Mouse (Mus musculus) heart, embryonic 12.5 days (tissue): ENCODE results near the gene Cck. TPM values are rescaled to one million over a fixed set of nuclear protein-coding genes. Genes with fewer than 3 reads are reported as not detected.

Source experiments
- ATAC-seq: fragments of 200-750 bp; cut with Nextera tagmentation; 2 replicates; pipeline ENCODE4 v1.8.0; 2017; ENCODE audit warnings: moderate TSS enrichment, moderate library complexity; ENCODE audit not compliant: insufficient number of reproducible peaks, low FRiP score
- H3K27ac ChIP-seq: fragments of 300-500 bp; sonication (generic); 2 replicates; pipeline ENCODE4 v1.5.1; 2016; ENCODE audit warnings: mild to moderate bottlenecking, moderate library complexity; ENCODE audit not compliant: poor library complexity, severe bottlenecking
- H3K27me3 ChIP-seq: fragments of 300-500 bp; sonication (generic); replicated peaks from 2 replicates; pipeline ENCODE4 v1.6.1; 2016; ENCODE audit warnings: mild to moderate bottlenecking, moderate library complexity
- H3K36me3 ChIP-seq: fragments of 300-500 bp; sonication (generic); 2 replicates; pipeline ENCODE4 v1.6.1; 2016; ENCODE audit warnings: mild to moderate bottlenecking, moderate library complexity
- H3K4me1 ChIP-seq: fragments of 300-500 bp; sonication (generic); replicated peaks from 2 replicates; pipeline ENCODE4 v1.6.1; 2016; ENCODE audit warnings: mild to moderate bottlenecking
- H3K4me2 ChIP-seq: fragments of 300-500 bp; sonication (generic); 2 replicates; pipeline ENCODE4 v1.6.1; 2016; ENCODE audit warnings: mild to moderate bottlenecking, moderate library complexity
- H3K4me3 ChIP-seq: fragments of 300-500 bp; sonication (generic); 2 replicates; pipeline ENCODE4 v1.5.1; 2016; ENCODE audit warnings: mild to moderate bottlenecking
- H3K9ac ChIP-seq: fragments of 300-500 bp; sonication (generic); 2 replicates; pipeline ENCODE4 v1.6.1; 2016; ENCODE audit warnings: mild to moderate bottlenecking, moderate library complexity
- H3K9me3 ChIP-seq: fragments of 300-500 bp; sonication (generic); replicated peaks from 2 replicates; pipeline ENCODE4 v1.6.1; 2016; ENCODE audit warnings: mild to moderate bottlenecking, moderate library complexity
- WGBS: fragments of 180-500 bp; shearing (Covaris S2); methylation state at CpG from one replicate; pipeline ENCODE4 v1.1.7; 2016; 5-methylcytosine and 5-hydroxymethylcytosine counted together
- polyA plus RNA-seq: library from polyadenylated mRNA; unstranded; fragments of >200 nt; fragmentation: Nextera tagmentation; extraction: Ambion mirVana; gene quantifications from 2 replicates; pipeline ENCODE4 v1.2.1, GENCODE M21; 2016

The Cck gene
- polyA plus RNA-seq, 1 experiment from 2014 or later = 1.1 TPM

DNA sequence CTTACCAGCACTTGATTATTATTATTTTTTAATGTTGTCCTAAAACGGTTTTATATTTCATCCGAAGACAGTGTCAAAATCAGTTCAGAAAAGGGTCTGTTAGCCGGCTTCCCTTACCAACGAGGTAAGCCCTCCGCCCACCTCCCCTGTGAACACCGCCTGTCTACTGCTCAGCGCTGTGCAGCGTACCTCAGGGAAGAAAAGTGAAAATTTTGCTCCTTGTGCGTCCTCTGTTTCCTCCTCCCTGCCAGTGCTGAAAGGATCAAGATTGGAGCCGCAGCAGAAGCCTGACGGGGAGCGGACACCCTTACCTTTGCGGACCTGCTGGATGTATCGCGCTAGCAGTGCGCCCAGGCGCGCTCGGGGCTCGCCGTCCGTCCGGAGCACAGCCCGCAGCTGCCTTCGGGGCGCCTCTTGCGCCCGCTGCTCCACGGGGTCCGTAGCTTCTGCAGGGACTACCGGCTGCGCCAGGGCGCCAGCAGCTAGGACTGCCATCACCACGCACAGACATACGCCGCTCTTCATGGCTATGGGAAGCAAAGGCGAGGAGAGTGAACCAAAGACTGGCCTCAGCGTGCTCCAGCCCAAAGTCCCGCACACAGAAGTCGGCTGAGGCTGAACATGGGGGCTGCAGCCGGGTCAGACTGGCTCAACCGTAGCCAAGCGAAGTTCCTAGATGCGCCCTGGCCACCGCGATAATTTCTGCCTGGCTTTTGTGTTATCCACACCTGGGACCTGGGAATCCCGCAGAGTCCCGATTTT, 1.3 kb downstream of the Cck start:
- H3K9ac ChIP-seq = peak overlapping the region; percentile 5

DNA sequence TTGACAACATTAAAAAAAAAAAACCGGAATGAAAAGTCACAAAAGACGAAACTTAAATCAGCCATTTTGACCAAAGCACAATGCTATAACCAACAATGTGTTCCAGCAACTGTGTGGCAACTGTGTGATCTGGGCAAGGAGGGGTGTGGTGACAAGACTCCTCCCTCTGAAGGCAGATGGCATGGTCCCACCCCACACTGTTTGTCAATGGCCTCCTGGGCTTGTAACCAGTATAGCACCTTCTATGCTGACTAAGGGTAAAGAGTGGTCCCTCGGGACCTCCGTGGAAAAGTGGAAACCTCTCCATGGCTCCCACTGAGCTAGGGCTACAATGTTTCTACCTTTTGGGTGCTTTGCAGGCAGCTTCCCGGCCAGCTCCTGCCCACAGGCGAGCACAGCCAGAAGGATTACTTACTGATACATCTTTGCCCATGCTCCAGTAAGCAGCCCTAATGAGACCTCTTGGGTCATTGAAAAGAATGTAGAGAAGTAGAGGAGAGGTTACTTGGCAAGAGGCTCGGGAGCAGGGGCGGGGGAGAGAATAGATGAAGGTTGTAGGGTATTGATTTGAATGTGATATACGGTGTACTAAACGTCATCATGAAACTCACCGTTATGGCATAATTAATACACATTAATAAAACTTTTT, 3.8 kb downstream of the Cck start:
- 75% methylated on average over 11 of the region's 11 CpGs for WGBS
- peaks cover 57% of the 10 kb centered on the region for H3K27me3 ChIP-seq

More for the DNA sequence above, 1.3 kb downstream of the Cck start:
- ATAC-seq = no peak
- peaks cover 18% of the 10 kb centered on the region for H3K4me1 ChIP-seq
- H3K9me3 ChIP-seq = no peaks in the 10 kb centered on the region
- peak overlapping the region; percentile 70 for H3K4me2 ChIP-seq
- 3% methylated on average over 48 of the region's 48 CpGs for WGBS
- H3K36me3 ChIP-seq = no peaks in the 10 kb centered on the region
- H3K27me3 ChIP-seq = peaks cover 78% of the 10 kb centered on the region
- no peak overlapping the region for H3K27ac ChIP-seq
- peak overlapping the region; percentile 35 for H3K4me3 ChIP-seq

DNA sequence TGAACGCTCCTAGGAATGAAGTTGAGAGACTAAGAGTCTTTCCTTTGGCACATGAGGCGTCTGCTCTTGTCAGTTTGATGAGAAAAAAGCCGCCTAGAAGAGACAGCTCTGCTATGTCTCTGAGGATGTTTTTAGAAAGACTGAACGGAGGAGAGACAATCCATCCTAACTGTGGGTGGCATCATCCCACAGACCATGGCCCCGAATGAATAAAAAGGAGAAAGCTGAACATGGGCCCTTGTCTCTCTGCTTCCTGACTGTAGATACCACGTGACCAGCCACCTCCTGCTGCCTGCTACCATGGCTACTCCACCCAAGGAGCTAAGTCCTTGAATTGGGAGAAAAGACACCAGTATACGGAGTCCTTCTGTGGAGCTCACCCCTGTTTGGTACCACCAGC, 8.3 kb downstream of the Cck start:
- Histone ChIP-seq H3K4me2 (no peak overlapping the region), H3K27ac (no peak overlapping the region), H3K36me3 (no peaks in the 10 kb centered on the region), H3K9me3 (no peaks in the 10 kb centered on the region), H3K4me3 (no peak overlapping the region), H3K4me1 (no peaks in the 10 kb centered on the region), H3K9ac (no peak overlapping the region), H3K27me3 (peaks cover 12% of the 10 kb centered on the region)
- no peak for ATAC-seq
- 63% methylated on average over 7 of the region's 7 CpGs for WGBS

More for the DNA sequence above, 3.8 kb downstream of the Cck start:
- Histone ChIP-seq H3K27ac (no peak overlapping the region), H3K4me2 (no peak overlapping the region), H3K9ac (no peak overlapping the region), H3K4me1 (peaks cover 18% of the 10 kb centered on the region), H3K36me3 (no peaks in the 10 kb centered on the region), H3K9me3 (no peaks in the 10 kb centered on the region), H3K4me3 (no peak overlapping the region)
- ATAC-seq = no peak

DNA sequence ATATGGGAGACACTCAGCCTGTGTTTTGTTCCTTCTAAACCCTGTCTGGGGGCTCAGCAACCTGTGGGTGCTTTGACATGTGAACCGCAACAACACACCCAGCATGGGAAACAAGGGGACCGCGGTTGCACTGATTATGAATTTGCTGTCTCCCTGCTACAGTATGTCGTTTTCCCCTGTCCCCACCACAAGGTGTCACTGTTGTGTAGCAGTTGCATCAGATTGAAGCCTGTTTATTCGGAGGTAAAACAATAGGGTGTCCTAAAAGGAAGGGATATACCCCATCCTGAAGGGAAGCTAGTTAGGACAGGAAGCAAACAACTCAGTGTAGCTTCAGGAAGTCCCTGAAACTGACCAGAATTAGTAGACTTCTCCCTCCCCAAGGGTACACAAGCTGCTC, 16.0 kb downstream of the Cck start:
- no peak for ATAC-seq
- 27% methylated on average over 5 of the region's 5 CpGs for WGBS
- no peak overlapping the region for H3K27ac ChIP-seq
- peaks cover 6% of the 10 kb centered on the region for H3K36me3 ChIP-seq
- H3K4me1 ChIP-seq = peaks cover 3% of the 10 kb centered on the region; the same call in 1 of the 2 replicates
- H3K9ac ChIP-seq = no peak overlapping the region; the same call in 1 of the 2 replicates
- no peak overlapping the region for H3K4me2 ChIP-seq
- no peaks in the 10 kb centered on the region for H3K27me3 ChIP-seq
- H3K9me3 ChIP-seq = no peaks in the 10 kb centered on the region
- H3K4me3 ChIP-seq = no peak overlapping the region

DNA sequence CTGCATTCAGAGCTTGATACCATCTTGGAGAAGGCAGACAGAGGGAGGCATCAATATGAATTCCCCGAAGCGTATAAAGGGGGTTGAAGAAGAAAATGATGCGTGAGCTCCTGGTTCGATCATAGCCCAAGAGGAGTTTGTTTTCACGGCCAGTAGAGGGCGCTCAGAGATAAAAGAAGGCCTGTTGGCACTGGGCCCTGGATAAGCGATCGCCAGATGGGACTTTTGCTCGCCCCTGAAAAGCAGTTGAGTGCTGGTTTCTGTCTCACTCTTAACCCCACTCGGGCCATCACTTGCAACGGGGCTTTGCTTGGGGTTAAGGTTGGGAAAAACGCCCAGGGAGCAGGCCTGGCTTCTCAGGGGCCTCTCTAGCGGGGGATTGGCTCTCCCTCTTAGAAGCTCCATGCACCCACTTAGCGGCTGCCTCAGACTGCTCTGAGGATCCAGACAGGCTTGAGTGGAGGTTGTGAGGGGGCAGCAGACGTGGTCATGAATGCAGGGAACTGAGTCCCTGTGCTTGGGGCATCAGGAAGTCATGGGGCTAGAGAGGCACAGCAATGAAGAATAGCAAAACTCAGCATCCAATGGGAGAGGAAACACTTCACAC, 18.1 kb downstream of the Cck start:
- Histone ChIP-seq H3K4me1 (peaks cover 3% of the 10 kb centered on the region; the same call in 1 of the 2 replicates), H3K27me3 (no peaks in the 10 kb centered on the region), H3K4me2 (peak overlapping the region; percentile 68), H3K4me3 (peak overlapping the region; percentile 30), H3K9me3 (no peaks in the 10 kb centered on the region), H3K27ac (no peak overlapping the region), H3K36me3 (peaks cover 24% of the 10 kb centered on the region), H3K9ac (peak overlapping the region; percentile 46; the same call in 1 of the 2 replicates)
- WGBS = 14% methylated on average over 15 of the region's 15 CpGs
- ATAC-seq = no peak

DNA sequence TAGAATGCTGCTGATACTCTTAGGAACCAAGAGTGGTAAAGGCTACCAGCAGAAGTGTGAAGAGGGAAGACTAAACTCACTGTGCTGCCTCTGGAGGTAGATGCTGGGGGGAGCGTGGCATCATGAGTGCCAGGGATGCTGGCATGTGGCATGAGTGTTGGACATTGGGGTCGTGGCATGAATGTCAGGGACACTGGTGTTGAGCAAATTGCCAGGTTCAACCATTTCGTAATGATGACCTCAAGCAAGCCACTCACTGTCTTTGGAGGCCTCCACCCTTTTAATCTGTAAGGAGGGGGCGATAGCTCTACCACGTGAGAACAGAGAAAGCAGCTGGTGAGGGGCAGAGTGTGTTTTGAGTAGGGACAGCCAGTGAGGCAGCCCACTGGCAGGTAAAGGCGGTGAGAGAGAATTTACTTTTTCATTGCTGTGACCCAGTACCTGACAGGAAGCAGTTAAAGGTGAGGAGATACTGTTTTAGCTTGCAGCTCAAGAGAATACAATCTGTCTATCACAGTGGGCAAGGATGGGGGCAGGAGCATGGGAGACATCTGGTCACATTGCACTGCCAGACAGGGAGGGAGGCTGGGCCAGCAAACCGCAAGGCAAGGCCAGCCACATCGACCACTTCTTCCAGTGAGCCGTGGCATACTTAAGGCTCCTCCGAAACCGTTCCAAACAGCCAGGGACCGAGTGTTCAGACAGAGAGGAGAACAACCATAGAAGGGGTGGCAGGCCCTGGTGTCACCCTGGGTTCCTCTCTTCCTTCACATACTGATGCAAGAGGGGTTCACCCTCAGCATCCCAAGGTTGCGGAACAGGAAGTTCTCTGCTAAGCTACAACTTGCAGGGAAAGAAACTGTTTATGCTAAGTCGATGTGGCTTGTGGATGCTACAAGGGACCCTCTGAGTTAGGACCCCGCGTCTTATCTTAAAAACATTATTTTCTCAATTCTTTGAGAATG, 19.7 kb downstream of the Cck start:
- WGBS = 73% methylated on average over 16 of the region's 16 CpGs
- Histone ChIP-seq H3K27ac (no peak overlapping the region), H3K4me2 (no peak overlapping the region), H3K4me3 (no peak overlapping the region), H3K27me3 (no peaks in the 10 kb centered on the region), H3K9ac (no peak overlapping the region), H3K4me1 (peaks cover 3% of the 10 kb centered on the region; the same call in 1 of the 2 replicates), H3K36me3 (peaks cover 40% of the 10 kb centered on the region), H3K9me3 (no peaks in the 10 kb centered on the region)
- no peak for ATAC-seq

DNA sequence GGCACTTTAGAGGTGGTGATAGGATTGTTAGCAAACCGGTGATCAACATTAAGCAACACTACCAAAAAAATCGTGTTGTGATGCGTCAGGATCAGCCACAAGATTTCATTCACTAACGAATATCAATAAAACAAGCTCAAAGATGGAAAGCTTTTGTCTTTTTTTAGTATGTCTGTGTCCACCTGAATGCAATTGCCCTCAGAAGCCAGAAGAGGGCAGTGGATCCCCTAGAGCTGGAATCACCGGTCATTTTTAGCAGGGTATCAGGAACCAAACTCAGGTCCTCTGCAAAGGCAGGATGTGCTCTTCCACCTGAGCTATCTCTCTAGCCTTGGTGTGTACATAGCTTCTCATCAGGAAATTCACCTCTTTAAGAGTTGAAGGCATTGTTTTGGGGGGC, 20.7 kb downstream of the Cck start:
- Histone ChIP-seq H3K9ac (no peak overlapping the region), H3K4me1 (peaks cover 3% of the 10 kb centered on the region; the same call in 1 of the 2 replicates), H3K9me3 (no peaks in the 10 kb centered on the region), H3K27me3 (no peaks in the 10 kb centered on the region), H3K36me3 (peaks cover 44% of the 10 kb centered on the region), H3K4me3 (no peak overlapping the region), H3K27ac (no peak overlapping the region), H3K4me2 (no peak overlapping the region)
- WGBS = 76% methylated on average over 5 of the region's 5 CpGs
- ATAC-seq = no peak

DNA sequence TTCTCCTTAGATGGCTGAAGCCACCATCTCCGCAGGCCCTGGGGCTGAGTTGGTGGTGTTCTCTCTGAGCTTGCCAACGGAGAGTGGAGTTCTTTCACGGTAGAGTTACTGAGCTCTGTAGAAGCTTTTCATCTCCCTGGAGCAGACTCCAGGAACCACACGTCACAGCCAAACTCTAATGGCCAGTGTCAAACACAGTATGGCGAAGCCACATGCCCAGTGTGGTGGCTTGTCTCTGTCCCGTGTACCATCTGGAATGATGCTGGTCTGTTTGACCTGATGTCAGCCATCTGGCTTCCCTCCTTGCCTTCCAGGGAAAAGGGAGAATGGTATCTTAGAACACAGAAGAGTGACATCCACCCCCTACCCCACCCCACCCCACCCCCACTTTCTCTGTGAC, 25.8 kb downstream of the Cck start:
- H3K9me3 ChIP-seq = no peaks in the 10 kb centered on the region
- no peak overlapping the region for H3K4me3 ChIP-seq
- 80% methylated on average over 6 of the region's 6 CpGs for WGBS
- H3K27me3 ChIP-seq = no peaks in the 10 kb centered on the region
- H3K36me3 ChIP-seq = peaks cover 70% of the 10 kb centered on the region
- no peak for ATAC-seq
- H3K27ac ChIP-seq = no peak overlapping the region
- H3K4me2 ChIP-seq = no peak overlapping the region
- no peak overlapping the region for H3K9ac ChIP-seq
- H3K4me1 ChIP-seq = no peaks in the 10 kb centered on the region

DNA sequence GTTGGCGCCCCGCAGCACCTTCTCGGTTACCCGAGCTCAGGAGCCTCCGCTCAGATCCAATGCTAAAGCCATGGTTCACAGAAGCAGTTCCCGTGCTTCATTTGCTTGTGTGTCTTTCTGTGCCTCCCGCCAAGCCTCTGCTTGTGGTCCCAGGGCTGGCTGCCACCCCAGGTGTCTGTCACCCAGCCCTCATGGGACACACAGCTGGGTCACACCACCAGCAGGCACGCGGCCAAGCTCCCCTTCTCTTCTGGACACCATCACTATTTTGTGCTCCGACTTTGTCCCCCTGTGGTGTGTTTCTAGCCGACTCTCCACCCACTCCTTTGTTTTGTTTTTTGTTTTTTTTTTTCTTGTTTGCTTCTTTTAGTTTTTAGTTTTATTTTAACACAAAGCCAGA, 28.0 kb downstream of the Cck start:
- H3K4me3 ChIP-seq = no peak overlapping the region
- ATAC-seq = no peak
- H3K27me3 ChIP-seq = no peaks in the 10 kb centered on the region
- H3K4me2 ChIP-seq = no peak overlapping the region
- no peak overlapping the region for H3K27ac ChIP-seq
- 74% methylated on average over 11 of the region's 11 CpGs for WGBS
- H3K9me3 ChIP-seq = no peaks in the 10 kb centered on the region
- peaks cover 66% of the 10 kb centered on the region for H3K36me3 ChIP-seq
- no peak overlapping the region for H3K9ac ChIP-seq
- H3K4me1 ChIP-seq = no peaks in the 10 kb centered on the region

DNA sequence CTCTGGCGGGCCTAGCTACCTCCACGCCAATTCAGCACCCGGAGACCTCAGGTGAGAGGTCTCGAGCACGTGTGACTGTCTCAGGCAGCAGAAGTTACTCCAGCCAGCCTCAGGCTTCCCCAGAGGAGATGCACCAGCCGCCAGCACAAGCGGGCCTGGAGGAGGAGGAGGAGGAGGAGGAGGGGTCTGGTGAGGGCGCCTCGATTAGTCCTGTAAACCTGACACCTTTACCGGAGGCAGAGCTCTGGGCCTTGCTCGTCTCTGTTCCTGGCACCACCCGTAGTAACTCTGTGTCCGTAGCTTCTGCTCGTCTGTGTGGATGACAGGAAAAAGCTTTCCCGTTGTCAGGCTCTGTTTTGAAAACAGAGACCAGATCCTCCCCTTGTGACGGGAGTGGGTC, 35.0 kb downstream of the Cck start:
- H3K4me2 ChIP-seq = no peak overlapping the region
- H3K27me3 ChIP-seq = no peaks in the 10 kb centered on the region
- H3K9ac ChIP-seq = 0 out of 2 replicates have a peak overlapping the region, but pooled peaks have one; percentile 15
- H3K36me3 ChIP-seq = peaks cover 63% of the 10 kb centered on the region
- peaks cover 10% of the 10 kb centered on the region; the same call in 1 of the 2 replicates for H3K4me1 ChIP-seq
- 55% methylated on average over 16 of the region's 16 CpGs for WGBS
- H3K4me3 ChIP-seq = no peak overlapping the region
- no peak for ATAC-seq
- H3K27ac ChIP-seq = no peak overlapping the region
- H3K9me3 ChIP-seq = no peaks in the 10 kb centered on the region
